Mouse (Mus musculus) CH12.LX (cell line): ENCODE measurements around the gene Arf3.

Source experiments
- BHLHE40 ChIP-seq: IDR thresholded peaks from 2 replicates; pipeline ENCODE4 v1.6.1; 2011; ENCODE audit warnings: mild to moderate bottlenecking, low read depth, low read length, improper control_type of control experiment
- CTCF ChIP-seq, 2 experiments: IDR thresholded peaks in 1 of 2; conservative IDR thresholded peaks in 1 of 2; 2 replicates each; pipeline ENCODE4 v1.5.1; 2011 to 2012; ENCODE audit warnings: low read depth in 2 of 2, low read length in 2 of 2, improper control_type of control experiment in 1 of 2, inconsistent platforms in 1 of 2, mild to moderate bottlenecking in 1 of 2, moderate library complexity in 1 of 2
- EP300 ChIP-seq: IDR thresholded peaks from 2 replicates; pipeline ENCODE4 v1.6.1; 2011; ENCODE audit warnings: low read length, improper control_type of control experiment
- HCFC1 ChIP-seq: IDR thresholded peaks from 2 replicates; pipeline ENCODE4 v1.6.1; 2012; ENCODE audit warnings: low read depth, mild to moderate bottlenecking, inconsistent platforms, low read length, improper control_type of control experiment
- MXI1 ChIP-seq: IDR thresholded peaks from 2 replicates; pipeline ENCODE4 v1.6.1; 2011; ENCODE audit warnings: mild to moderate bottlenecking, low read depth, low read length, improper control_type of control experiment
- MYC ChIP-seq: IDR thresholded peaks from 2 replicates; pipeline ENCODE4 v1.6.1; 2011; ENCODE audit warnings: low read depth, mild to moderate bottlenecking, improper control_type of control experiment, low read length
- PAX5 ChIP-seq: IDR thresholded peaks from 2 replicates; pipeline ENCODE4 v1.6.1; 2012; ENCODE audit warnings: low read length, inconsistent platforms, mixed read lengths
- POLR2A ChIP-seq: IDR thresholded peaks from 2 replicates; pipeline ENCODE4 v1.6.1; 2011; ENCODE audit warnings: low read depth, mild to moderate bottlenecking, improper control_type of control experiment, low read length
- SMC3 ChIP-seq: IDR thresholded peaks from 2 replicates; pipeline ENCODE4 v1.6.1; 2011; ENCODE audit warnings: low read depth, low read length, improper control_type of control experiment
- TCF12 ChIP-seq: IDR thresholded peaks from 2 replicates; pipeline ENCODE4 v1.6.1; 2014; ENCODE audit warnings: low read depth, mild to moderate bottlenecking, inconsistent platforms, low read length, improper control_type of control experiment
- ZNF384 ChIP-seq: IDR thresholded peaks from 2 replicates; pipeline ENCODE4 v1.6.1; 2012; ENCODE audit warnings: low read depth, low read length, improper control_type of control experiment, inconsistent platforms

DNA sequence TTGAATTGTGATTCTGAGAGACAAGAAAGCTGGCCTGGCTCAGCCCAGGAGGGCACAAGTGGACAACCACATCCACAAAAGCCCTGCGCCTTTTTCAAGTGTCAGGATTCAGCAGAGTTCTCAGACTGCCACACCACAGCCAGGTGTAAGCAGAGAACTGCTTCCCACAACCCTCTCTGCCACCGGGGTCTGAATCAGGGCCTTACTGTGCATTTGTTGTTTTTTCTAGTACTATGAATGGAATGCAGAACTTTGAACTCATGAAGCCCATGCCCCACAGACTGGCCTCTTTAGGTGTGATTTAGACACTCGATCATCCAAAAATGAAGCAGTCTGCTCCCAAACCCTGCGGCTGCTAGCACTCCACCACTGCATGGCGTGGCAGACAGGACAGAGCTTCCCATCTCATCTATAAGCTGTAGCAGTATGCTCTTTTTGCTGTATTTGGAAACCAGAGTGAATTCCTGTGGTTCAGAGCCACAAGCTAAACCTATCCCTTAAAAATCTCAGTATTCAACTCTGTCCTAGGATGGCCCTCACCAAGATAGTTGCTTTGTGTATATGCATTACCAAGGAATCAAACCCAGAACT is 28.9 kb downstream of the Arf3 start:
- TF ChIP-seq CTCF (conservative IDR thresholded peaks at IDR 0.05 in 1 of 2, IDR thresholded peaks at IDR 0.05 in 1 of 2; ENCODE audit: low read depth in 2 of 2, low read length in 2 of 2) = no peak
- no peak for TF ChIP-seq BHLHE40
- TF ChIP-seq SMC3 = no peak
- TF ChIP-seq POLR2A = no peak
- no peak for TF ChIP-seq ZNF384
- TF ChIP-seq EP300 = no peak
- TF ChIP-seq MYC = no peak
- TF ChIP-seq PAX5 = no peak
- no peak for TF ChIP-seq HCFC1
- TF ChIP-seq TCF12 = no peak
- TF ChIP-seq MXI1 = no peak
